ENCODE assay signal across 8 mouse cellular contexts in genomic region chr3:27607081-27607795, GRCm38 (mm10).
A peak's percentile ranks its signal among the peaks of the same experiment; 100 is the strongest.
DNase-seq lines count a peak whose midpoint lies in the region; ATAC-seq and TF ChIP-seq lines count a peak whose summit lies in the region.

No protein-coding gene starts in this region.

- DNase-seq in cerebellum, postnatal 25 days = peak; percentile 66 to 76
- DNase-seq in heart, adult 18-20 months = peak; percentile 69 to 81
- DNase-seq in liver = peak; percentile 34
- DNase-seq in retina, postnatal 1 day = no peak

- WGBS in forebrain, embryonic 13.5 days = 58% methylated on average over 9 of the region's 9 CpGs
- 74% methylated on average over 9 of the region's 9 CpGs for WGBS in forebrain, embryonic 12.5 days
- 39% methylated on average over 9 of the region's 9 CpGs for WGBS in intestine, embryonic 16.5 days

- peaks cover 60% of the 10 kb centered on the region for H3K79me2 ChIP-seq in myocyte (ENCODE audit: control insufficient read depth, insufficient read depth)

- H3K27me3 ChIP-seq in forebrain, embryonic 13.5 days = no peaks in the 10 kb centered on the region
- H3K27me3 ChIP-seq in forebrain, embryonic 12.5 days = no peaks in the 10 kb centered on the region
- no peaks in the 10 kb centered on the region for H3K27me3 ChIP-seq in intestine, embryonic 16.5 days (replicated peaks; ENCODE audit: control insufficient read depth, insufficient read depth, low read length)
- no peaks in the 10 kb centered on the region for H3K27me3 ChIP-seq in myocyte (ENCODE audit: control insufficient read depth, insufficient read depth, insufficient read length)

- H3K4me2 ChIP-seq in forebrain, embryonic 13.5 days = no peak overlapping the region
- no peak overlapping the region for H3K4me2 ChIP-seq in forebrain, embryonic 12.5 days
- H3K4me2 ChIP-seq in intestine, embryonic 16.5 days (ENCODE audit: low read depth, low read length) = no peak overlapping the region
- peak overlapping the region; percentile 80 for H3K4me2 ChIP-seq in myocyte (ENCODE audit: low read depth)

- H3K9ac ChIP-seq in forebrain, embryonic 13.5 days = no peak overlapping the region
- H3K9ac ChIP-seq in forebrain, embryonic 12.5 days = no peak overlapping the region
- peak overlapping the region; percentile 1; the same call in 1 of the 2 replicates for H3K9ac ChIP-seq in intestine, embryonic 16.5 days (ENCODE audit: low read depth, low read length)

- H3K27ac ChIP-seq in forebrain, embryonic 13.5 days = no peak overlapping the region
- no peak overlapping the region for H3K27ac ChIP-seq in forebrain, embryonic 12.5 days
- peak overlapping the region; percentile 12; the same call in 1 of the 2 replicates for H3K27ac ChIP-seq in intestine, embryonic 16.5 days (ENCODE audit: low read length)

- ATAC-seq in forebrain, embryonic 13.5 days = peak; percentile 71
- ATAC-seq in forebrain, embryonic 12.5 days (ENCODE audit: low FRiP score) = no peak; the same call in 1 of the 2 replicates
- peak; percentile 90 for ATAC-seq in intestine, embryonic 16.5 days

- H3K36me3 ChIP-seq in forebrain, embryonic 13.5 days (ENCODE audit: poor library complexity, severe bottlenecking) = no peaks in the 10 kb centered on the region
- H3K36me3 ChIP-seq in forebrain, embryonic 12.5 days (replicated peaks) = no peaks in the 10 kb centered on the region
- no peaks in the 10 kb centered on the region for H3K36me3 ChIP-seq in intestine, embryonic 16.5 days (ENCODE audit: control insufficient read depth, insufficient read depth, low read length)
- peaks cover 4% of the 10 kb centered on the region for H3K36me3 ChIP-seq in myocyte (ENCODE audit: control insufficient read depth, insufficient read depth)

- no peaks in the 10 kb centered on the region for H3K9me3 ChIP-seq in forebrain, embryonic 13.5 days (replicated peaks)
- H3K9me3 ChIP-seq in forebrain, embryonic 12.5 days = no peaks in the 10 kb centered on the region
- H3K9me3 ChIP-seq in intestine, embryonic 16.5 days (ENCODE audit: control insufficient read depth, low read length) = no peaks in the 10 kb centered on the region

- peaks cover 14% of the 10 kb centered on the region for H3K4me1 ChIP-seq in forebrain, embryonic 13.5 days
- H3K4me1 ChIP-seq in forebrain, embryonic 12.5 days = peaks cover 20% of the 10 kb centered on the region
- peaks cover 19% of the 10 kb centered on the region for H3K4me1 ChIP-seq in intestine, embryonic 16.5 days (ENCODE audit: control insufficient read depth, insufficient read depth, low read length)

- no peak for TF ChIP-seq POLR2A in myocyte (IDR thresholded peaks at IDR 0.05; ENCODE audit: insufficient read length, low read depth)

- H3ac ChIP-seq in myocyte (ENCODE audit: control insufficient read depth, insufficient read length) = no peak overlapping the region

- no peak overlapping the region for H3K4me3 ChIP-seq in forebrain, embryonic 13.5 days
- no peak overlapping the region for H3K4me3 ChIP-seq in forebrain, embryonic 12.5 days (replicated peaks)
- no peak overlapping the region for H3K4me3 ChIP-seq in intestine, embryonic 16.5 days (ENCODE audit: low read length)
- H3K4me3 ChIP-seq in myocyte = no peak overlapping the region

TF ChIP-seq in myocyte, 11 proteins besides CTCF, POLR2A, EP300 and RAD21:
- TF ChIP-seq CEBPB (IDR thresholded peaks at IDR 0.05; ENCODE audit: insufficient read depth, poor library complexity, severe bottlenecking) (no peak), TCF3 (IDR thresholded peaks at IDR 0.05; ENCODE audit: insufficient read length, low read depth) (no peak), MAX (IDR thresholded peaks at IDR 0.05; ENCODE audit: low read depth) (no peak), REST (IDR thresholded peaks at IDR 0.05; ENCODE audit: insufficient read depth, insufficient read length) (no peak), TCF12 (IDR thresholded peaks at IDR 0.05; ENCODE audit: insufficient read depth, poor library complexity, severe bottlenecking) (no peak)
TF ChIP-seq in myocyte: peak in this region for 0.
